Comparison of ENCODE assay signal across 11 mouse cellular contexts in genomic region chr15:73933662-73934108, GRCm38 (mm10).
DNase-seq lines count a peak whose midpoint lies in the region; ATAC-seq lines count a peak whose summit lies in the region.
"Had no signal": no experiment of that assay in that cellular context is flagged by ENCODE, and none has a peak within 500 bp of the region (broad histone marks: within the 10 kb centered on the region; RNA-seq: fewer than 3 reads in every experiment).

No protein-coding gene starts in this region.

- WGBS in heart, embryonic 10.5 days: 6% methylated on average over 3 of the region's 3 CpGs
- WGBS in hindbrain, embryonic 13.5 days: 2% methylated on average over 3 of the region's 3 CpGs
- 7% methylated on average over 3 of the region's 3 CpGs for WGBS in midbrain, embryonic 16.5 days

- no peaks in the 10 kb centered on the region for H3K9me3 ChIP-seq in heart, embryonic 10.5 days
- no peaks in the 10 kb centered on the region for H3K9me3 ChIP-seq in hindbrain, embryonic 13.5 days
- H3K9me3 ChIP-seq in midbrain, embryonic 16.5 days (replicated peaks; ENCODE audit: control insufficient read depth, low read length, poor library complexity, severe bottlenecking): no peaks in the 10 kb centered on the region

- H3K4me3 ChIP-seq in heart, embryonic 10.5 days: no peak overlapping the region
- no peak overlapping the region for H3K4me3 ChIP-seq in hindbrain, embryonic 13.5 days
- H3K4me3 ChIP-seq in midbrain, embryonic 16.5 days (ENCODE audit: low read depth, low read length): no peak overlapping the region

- H3K4me2 ChIP-seq in hindbrain, embryonic 13.5 days: no peak overlapping the region
- no peak overlapping the region for H3K4me2 ChIP-seq in midbrain, embryonic 16.5 days (ENCODE audit: low read length)

- no peaks in the 10 kb centered on the region for H3K36me3 ChIP-seq in heart, embryonic 10.5 days
- no peaks in the 10 kb centered on the region for H3K36me3 ChIP-seq in hindbrain, embryonic 13.5 days
- H3K36me3 ChIP-seq in midbrain, embryonic 16.5 days (ENCODE audit: control insufficient read depth, insufficient read depth, low read length): no peaks in the 10 kb centered on the region

- peak; percentile 44 for ATAC-seq in hindbrain, embryonic 13.5 days (ENCODE audit: low FRiP score)
- ATAC-seq in midbrain, embryonic 16.5 days: peak; percentile 63
- ATAC-seq in frontal cortex, adult (ENCODE audit: low TSS enrichment): no peak

- H3K9ac ChIP-seq in hindbrain, embryonic 13.5 days: no peak overlapping the region
- H3K9ac ChIP-seq in midbrain, embryonic 16.5 days (ENCODE audit: low read depth, low read length): no peak overlapping the region

- H3K27ac ChIP-seq in heart, embryonic 10.5 days: peak overlapping the region; percentile 10; the same call in 1 of the 2 replicates
- no peak overlapping the region for H3K27ac ChIP-seq in hindbrain, embryonic 13.5 days
- no peak overlapping the region for H3K27ac ChIP-seq in midbrain, embryonic 16.5 days (ENCODE audit: low read length)

- no peak for DNase-seq in heart, embryonic 10.5 days (ENCODE audit: low spot score)
- no peak for DNase-seq in heart, postnatal 4 days
- DNase-seq in embryo, embryonic 9.5 days (ENCODE audit: extremely low spot score): peak; percentile 12
- no peak for DNase-seq in B cell, adult 2 months
- no peak for DNase-seq in yolk sac, embryonic 10.5 days (ENCODE audit: low spot score)
- DNase-seq: adrenal gland, postnatal 25 days; kidney, adult 18-20 months; lung, postnatal 36 days had no signal

- peaks cover 16% of the 10 kb centered on the region for H3K4me1 ChIP-seq in heart, embryonic 10.5 days
- H3K4me1 ChIP-seq in hindbrain, embryonic 13.5 days (replicated peaks): peaks cover 23% of the 10 kb centered on the region
- H3K4me1 ChIP-seq in midbrain, embryonic 16.5 days (ENCODE audit: control insufficient read depth, insufficient read depth, low read length): peaks cover 11% of the 10 kb centered on the region

- no peaks in the 10 kb centered on the region for H3K27me3 ChIP-seq in heart, embryonic 10.5 days (ENCODE audit: insufficient read depth, poor library complexity, severe bottlenecking)
- no peaks in the 10 kb centered on the region for H3K27me3 ChIP-seq in hindbrain, embryonic 13.5 days
- no peaks in the 10 kb centered on the region for H3K27me3 ChIP-seq in midbrain, embryonic 16.5 days (ENCODE audit: control insufficient read depth, insufficient read depth, low read depth, low read length)
